Mouse (Mus musculus) frontal cortex, adult (tissue): ENCODE data around the gene Rhoq.

Experiments
- ATAC-seq: cut with Nextera tagmentation; 2 replicates; pipeline ENCODE4 v1.9.2; 2017; ENCODE audit warnings: mild to moderate bottlenecking, moderate library complexity, mixed read lengths; ENCODE audit not compliant: low TSS enrichment

The Rhoq gene

GRCm38 (mm10) chr17:86991306-86991705, 28.4 kb downstream of the Rhoq start:
- no peak for ATAC-seq

GRCm38 (mm10) chr17:86997323-86997722, 34.4 kb downstream of the Rhoq start:
- no peak for ATAC-seq

DNA sequence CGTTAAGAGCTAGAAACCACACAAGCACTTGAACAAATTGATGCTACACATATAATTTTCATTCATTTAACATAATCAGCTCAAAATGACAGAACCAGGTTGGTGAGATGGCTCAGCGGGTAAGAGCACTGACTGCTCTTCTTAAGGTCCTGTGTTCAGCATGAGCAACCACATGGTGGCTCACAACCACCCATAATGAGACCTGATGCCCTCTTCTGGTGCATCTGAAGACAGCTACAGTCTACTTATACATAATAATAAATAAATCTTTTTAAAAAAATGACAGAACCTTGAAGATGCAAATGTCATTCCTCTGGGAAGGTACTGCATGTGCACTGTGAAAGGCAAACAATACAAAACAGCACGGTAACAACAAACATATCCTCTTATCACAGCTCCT, 46.1 kb downstream of the Rhoq start:
- no peak for ATAC-seq

- peak; percentile 93 for ATAC-seq
These were observed 48.6 kb downstream of the Rhoq start for GRCm38 (mm10) chr17:87011301-87012019.

DNA sequence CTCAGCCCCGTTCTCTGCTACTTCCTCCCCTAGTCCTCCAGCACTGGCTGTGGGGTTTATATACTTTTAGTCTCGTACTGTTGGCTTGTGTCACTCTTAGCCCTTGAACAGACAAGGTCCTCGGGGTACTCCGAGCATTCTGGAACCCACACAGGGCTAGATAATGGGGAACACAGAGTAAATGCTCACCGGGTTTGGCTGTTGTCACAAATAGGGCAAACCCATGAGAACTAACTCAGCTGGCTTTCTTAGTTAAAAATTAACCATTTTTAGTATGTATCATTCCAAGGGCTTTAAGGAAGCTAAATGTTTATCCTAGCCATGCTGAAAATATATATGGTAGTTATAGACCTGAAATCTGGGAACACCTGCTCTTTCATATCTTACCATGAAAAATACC, 56.8 kb downstream of the Rhoq start:
- ATAC-seq, result no peak

- ATAC-seq, result peak; percentile 21
These were observed 61.8 kb downstream of the Rhoq start for GRCm38 (mm10) chr17:87024491-87025242.

- ATAC-seq, result peak; percentile 99
These were observed 62.5 kb downstream of the Rhoq start, which contains the start of the genes Pigf and Cript for GRCm38 (mm10) chr17:87025269-87025949. Pigf (minus strand) TSS chr17:87025406. Cript (plus strand) TSS chr17:87025550.

DNA sequence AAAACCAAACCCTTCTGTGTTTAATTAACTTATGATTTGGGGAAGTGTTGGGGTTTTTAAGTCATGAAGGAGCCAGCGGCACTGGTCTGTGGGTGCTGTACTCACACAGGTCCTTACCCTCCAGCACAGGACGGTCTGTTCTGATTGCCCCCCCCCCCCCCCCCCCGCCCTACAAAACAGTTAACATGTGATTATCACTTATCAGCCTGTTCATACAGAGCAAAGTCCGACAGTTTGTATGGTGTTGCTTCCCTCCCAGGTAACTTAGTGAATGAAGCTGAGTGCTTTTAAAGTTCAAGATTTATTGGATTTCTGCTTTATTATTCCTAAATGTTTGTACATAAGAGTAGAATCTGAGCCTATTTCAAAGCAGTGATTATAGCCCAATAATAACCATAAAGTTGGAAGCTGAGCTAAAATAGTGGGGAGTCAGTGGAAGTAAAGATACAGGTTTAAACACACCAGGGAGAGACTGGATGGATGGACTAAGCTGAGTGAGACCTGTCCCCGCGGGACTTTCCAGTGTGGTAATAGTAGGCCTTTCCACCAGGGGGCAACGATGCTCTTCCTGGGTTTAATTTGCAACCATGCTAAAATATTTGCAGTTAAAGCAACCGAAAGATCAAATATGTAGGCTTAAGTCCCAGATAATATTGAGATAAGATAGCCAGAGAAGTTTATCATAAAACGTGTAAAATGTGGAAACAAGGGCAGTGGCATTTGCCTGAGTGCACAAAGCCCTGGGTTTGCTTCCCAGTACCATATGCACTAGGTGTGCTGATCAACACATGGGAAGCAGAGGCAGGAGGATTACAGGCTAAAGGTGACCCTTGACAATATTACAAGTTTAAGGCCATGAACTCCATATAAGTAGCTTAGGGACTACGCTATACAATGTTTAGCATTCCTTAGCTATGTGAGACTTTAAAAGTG, 73.5 kb downstream of the Rhoq start:
- ATAC-seq, result 0 out of 2 replicates have a peak, but pooled peaks have one; percentile 50

GRCm38 (mm10) chr17:87038496-87038895, 75.6 kb downstream of the Rhoq start:
- ATAC-seq, result peak; percentile 80

DNA sequence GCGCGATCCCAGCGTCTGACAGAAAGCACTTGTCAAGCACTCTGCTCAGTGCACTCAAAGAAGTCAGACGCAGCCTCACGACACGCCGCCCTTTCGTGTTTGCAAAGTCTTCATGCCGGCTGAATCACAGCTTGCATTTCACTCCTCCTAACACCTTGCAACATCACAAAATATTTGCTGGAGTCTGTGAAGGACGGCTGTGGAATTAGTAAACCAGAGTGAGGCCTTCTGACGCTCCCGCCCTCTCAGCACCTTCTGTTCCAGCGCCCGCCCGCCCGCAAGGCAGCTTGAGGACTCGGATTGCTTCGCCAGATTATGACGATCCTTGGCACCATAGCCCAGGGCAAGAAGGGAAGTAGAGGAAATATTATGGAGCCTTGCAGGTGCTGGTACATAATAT, 78.9 kb downstream of the Rhoq start:
- ATAC-seq, result peak; percentile 60

- peak; percentile 75 for ATAC-seq
These were observed 81.5 kb downstream of the Rhoq start for GRCm38 (mm10) chr17:87044364-87044763.

DNA sequence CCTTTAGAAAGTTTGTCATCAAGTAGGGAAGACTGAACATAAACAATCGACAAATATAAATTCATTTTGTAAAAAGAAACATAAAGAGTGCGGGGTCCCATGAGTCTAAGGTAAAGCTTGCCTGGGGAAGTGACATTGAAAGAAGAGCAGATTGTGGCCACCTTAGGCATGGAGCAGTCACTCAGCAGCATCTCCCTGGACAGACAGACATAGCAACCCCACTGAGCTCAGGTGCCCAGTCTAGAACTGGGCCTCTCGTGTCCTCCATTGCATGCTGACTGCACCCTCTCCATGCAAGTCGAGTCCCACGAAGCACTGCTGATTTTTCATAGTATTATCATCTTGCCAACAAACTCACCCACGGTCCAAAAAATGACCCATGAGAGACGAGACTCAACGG, 81.9 kb downstream of the Rhoq start:
- no peak for ATAC-seq
